Mouse (Mus musculus) hindbrain, embryonic 14.5 days (tissue): Measurements from ENCODE around the gene Gm14496. TPM values are rescaled to one million over a fixed set of nuclear protein-coding genes. Genes with fewer than 3 reads are reported as not detected.
"Not testable (repeated sequence)": the region's sequence is repeated elsewhere in the genome, so short reads cannot be mapped to it uniquely, and the experiment has no call there.

Experiments
- ATAC-seq: fragments of 200-750 bp; cut with Nextera tagmentation; 2 replicates; pipeline ENCODE4 v1.8.0; 2017; ENCODE audit warnings: moderate number of reproducible peaks, mild to moderate bottlenecking, moderate TSS enrichment, moderate library complexity; ENCODE audit not compliant: low FRiP score
- DNase-seq: peaks from one replicate; pipeline ENCODE4 v3.0.0-alpha.2; 2015; ENCODE audit warnings: low spot score
- H3K27ac ChIP-seq: fragments of 300-500 bp; sonication (generic); 2 replicates; pipeline ENCODE4 v1.5.1; 2014; ENCODE audit warnings: mild to moderate bottlenecking, moderate library complexity
- H3K27me3 ChIP-seq: fragments of 300-500 bp; sonication (generic); 2 replicates; pipeline ENCODE4 v1.6.1; 2014; ENCODE audit warnings: mild to moderate bottlenecking, low read length, mixed read lengths; ENCODE audit not compliant: control insufficient read depth, insufficient read depth
- H3K36me3 ChIP-seq: fragments of 300-500 bp; sonication (generic); replicated peaks from 2 replicates; pipeline ENCODE4 v1.6.1; 2014; ENCODE audit not compliant: control insufficient read depth, insufficient read depth
- H3K4me1 ChIP-seq: fragments of 300-500 bp; sonication (generic); replicated peaks from 2 replicates; pipeline ENCODE4 v1.6.1; 2014; ENCODE audit warnings: antibody characterized with exemption, low read length, mixed read lengths; ENCODE audit not compliant: control insufficient read depth, insufficient read depth
- H3K4me2 ChIP-seq: fragments of 300-500 bp; sonication (generic); replicated peaks from 2 replicates; pipeline ENCODE4 v1.6.1; 2014; ENCODE audit warnings: mild to moderate bottlenecking, moderate library complexity
- H3K4me3 ChIP-seq: fragments of 300-500 bp; sonication (generic); replicated peaks from 2 replicates; pipeline ENCODE4 v1.5.1; 2014; ENCODE audit warnings: mild to moderate bottlenecking, low read length
- H3K9ac ChIP-seq: fragments of 300-500 bp; sonication (generic); 2 replicates; pipeline ENCODE4 v1.6.1; 2014
- H3K9me3 ChIP-seq: fragments of 300-500 bp; sonication (generic); 2 replicates; pipeline ENCODE4 v1.6.1; 2016; ENCODE audit warnings: low read length; ENCODE audit not compliant: control insufficient read depth
- WGBS: fragments of 180-500 bp; shearing (Covaris S2); extraction: QIAGEN DNeasy Blood & Tissue Kit; methylation state at CpG from one replicate; pipeline ENCODE4 v1.1.7; 2014; 5-methylcytosine and 5-hydroxymethylcytosine counted together
- polyA plus RNA-seq: library from polyadenylated mRNA; unstranded; fragments of >200 nt; fragmentation: Nextera tagmentation; extraction: Ambion mirVana; gene quantifications from 2 replicates; pipeline ENCODE4 v1.2.1, GENCODE M21; 2014

Gene Gm14496
- not detected in 2 replicates for polyA plus RNA-seq

GRCm38 (mm10) chr2:181990829-181991228 lies at the start of gene Gm14496:
Gene Gm14496 (plus strand): TSS chr2:181991129.
- no peak within 1 kb of the TSS for H3K4me3 ChIP-seq

GRCm38 (mm10) chr2:181952747-181953680 lies 37.9 kb upstream of the Gm14496 start:
- 18% methylated on average over 21 of the region's 21 CpGs for WGBS
- peak; percentile 36 for DNase-seq
- Histone ChIP-seq H3K4me3 (peak overlapping the region; percentile 10; the same call in 1 of the 2 replicates), H3K4me2 (peak overlapping the region; percentile 45), H3K9ac (peak overlapping the region; percentile 31; the same call in 1 of the 2 replicates)
- H3K4me1 ChIP-seq, H3K36me3 ChIP-seq, ATAC-seq, H3K9me3 ChIP-seq, H3K27me3 ChIP-seq, H3K27ac ChIP-seq: not testable (repeated sequence)

More at GRCm38 (mm10) chr2:181990829-181991228, at the start of gene Gm14496:
- Histone ChIP-seq H3K9ac (no peak within 1 kb of the TSS), H3K36me3 (no peaks in the 10 kb centered on the region), H3K9me3 (no peaks in the 10 kb centered on the region), H3K4me1 (no peaks in the 10 kb centered on the region), H3K27ac (no peak within 1 kb of the TSS), H3K27me3 (no peaks in the 10 kb centered on the region), H3K4me2 (no peak within 1 kb of the TSS)
- DNase-seq = no peak
- no peak for ATAC-seq
- WGBS = 59% methylated on average over 3 of the region's 3 CpGs

- Histone ChIP-seq H3K27me3 (no peaks in the 10 kb centered on the region), H3K9me3 (no peaks in the 10 kb centered on the region), H3K9ac (no peak overlapping the region), H3K27ac (no peak overlapping the region), H3K36me3 (no peaks in the 10 kb centered on the region), H3K4me1 (no peaks in the 10 kb centered on the region), H3K4me3 (no peak overlapping the region), H3K4me2 (no peak overlapping the region)
- no peak for DNase-seq
- 77% methylated on average over 7 of the region's 7 CpGs for WGBS
- no peak for ATAC-seq
These were observed 22.5 kb upstream of the Gm14496 start for GRCm38 (mm10) chr2:181968395-181968794.

- H3K4me3 ChIP-seq = no peak overlapping the region
- DNase-seq = no peak
- ATAC-seq = no peak
- H3K36me3 ChIP-seq = no peaks in the 10 kb centered on the region
- H3K4me2 ChIP-seq = no peak overlapping the region
- WGBS = 94% methylated on average over 2 of the region's 2 CpGs
- H3K9ac ChIP-seq = no peak overlapping the region
- no peaks in the 10 kb centered on the region for H3K9me3 ChIP-seq
- H3K27me3 ChIP-seq = no peaks in the 10 kb centered on the region
- no peaks in the 10 kb centered on the region for H3K4me1 ChIP-seq
- H3K27ac ChIP-seq = no peak overlapping the region
These were observed 21.7 kb upstream of the Gm14496 start for GRCm38 (mm10) chr2:181969187-181969586.

GRCm38 (mm10) chr2:181981969-181982368 lies 9.0 kb upstream of the Gm14496 start:
- H3K4me2 ChIP-seq, DNase-seq, H3K27me3 ChIP-seq, H3K4me3 ChIP-seq, H3K9me3 ChIP-seq, H3K27ac ChIP-seq, H3K36me3 ChIP-seq, ATAC-seq, H3K9ac ChIP-seq, H3K4me1 ChIP-seq: not testable (repeated sequence)
- 76% methylated on average over 7 of the region's 7 CpGs for WGBS

Other genes with a start within 250 kb of the Gm14496 start
- gene Myt1, start 227.8 kb upstream of the Gm14496 start, polyA plus RNA-seq = 16.1 and 18.1 TPM in 2 replicates
- gene Pcmtd2, start 153.3 kb upstream of the Gm14496 start, polyA plus RNA-seq = 29.0 and 32.6 TPM in 2 replicates
- gene Polr3k, start 126.8 kb upstream of the Gm14496 start, polyA plus RNA-seq = 75.7 and 80.9 TPM in 2 replicates